Mouse (Mus musculus) adrenal gland, adult 2 months (tissue): Measurements from ENCODE around the gene Mier1. TPM values are rescaled to one million over a fixed set of nuclear protein-coding genes. Genes with fewer than 3 reads are reported as not detected.
"Not testable (repeated sequence)": the region's sequence is repeated elsewhere in the genome, so short reads cannot be mapped to it uniquely, and the experiment has no call there.

Experiments used
- DNase-seq: peaks from one replicate; pipeline ENCODE4 v3.0.0; 2021
- polyA plus RNA-seq: library from polyadenylated mRNA; depleted of rRNA; stranded (reverse); fragments of >200 nt; gene quantifications from 2 replicates; pipeline ENCODE4 v1.2.3, GENCODE M21; 2012; rRNA removed
- total RNA-seq, 2 experiments: library from RNA; stranded (reverse); gene quantifications; 2 replicates each; pipeline ENCODE4 v1.2.3; 2021

The Mier1 gene
- total and polyA plus RNA-seq, 3 experiments: 5.7 to 62.0 (median 50.3) TPM

DNA sequence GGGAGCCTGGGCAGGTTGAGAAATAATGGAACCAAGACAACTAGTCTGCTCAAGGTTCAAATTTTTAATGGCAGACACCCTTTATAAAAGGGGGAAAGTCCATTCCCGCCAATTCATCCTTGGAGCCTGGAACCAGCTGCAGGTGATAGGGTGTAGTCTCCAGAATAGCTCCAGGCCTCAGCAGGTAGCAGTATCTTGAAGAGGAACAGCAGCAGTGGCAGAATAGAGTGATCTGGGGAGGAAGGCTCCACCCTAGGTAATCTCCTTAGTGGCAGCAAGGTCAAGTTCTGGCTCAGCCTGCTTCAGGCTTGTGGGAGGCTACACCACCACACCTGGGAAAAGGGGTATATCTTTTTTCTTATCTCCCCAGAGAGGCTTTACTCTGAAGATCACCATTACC is 52.0 kb downstream of the Mier1 start:
- not testable (repeated sequence) for DNase-seq

DNA sequence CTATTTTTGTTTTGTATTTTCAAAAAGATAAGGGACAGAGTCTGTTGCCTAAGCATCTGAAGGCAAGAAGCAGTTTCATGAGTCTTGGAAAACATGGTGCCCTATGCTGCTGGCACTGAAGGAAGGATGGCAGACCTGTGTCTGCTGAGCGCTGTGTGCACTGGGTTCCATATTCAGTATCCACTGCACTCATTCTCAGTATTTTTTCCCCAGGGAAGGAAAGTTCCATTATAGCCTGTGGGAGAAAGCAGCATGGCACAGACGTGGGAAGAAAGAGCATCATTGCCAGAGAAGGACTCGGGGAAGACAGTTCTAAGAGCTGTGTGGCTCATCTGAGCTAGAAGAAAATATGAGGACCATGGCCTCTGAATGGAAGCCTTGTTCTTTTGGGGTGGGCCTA is 57.1 kb downstream of the Mier1 start:
- no peak for DNase-seq

GRCm38 (mm10) chr4:103173507-103173906 is 59.3 kb downstream of the Mier1 start:
- DNase-seq: no peak

DNA sequence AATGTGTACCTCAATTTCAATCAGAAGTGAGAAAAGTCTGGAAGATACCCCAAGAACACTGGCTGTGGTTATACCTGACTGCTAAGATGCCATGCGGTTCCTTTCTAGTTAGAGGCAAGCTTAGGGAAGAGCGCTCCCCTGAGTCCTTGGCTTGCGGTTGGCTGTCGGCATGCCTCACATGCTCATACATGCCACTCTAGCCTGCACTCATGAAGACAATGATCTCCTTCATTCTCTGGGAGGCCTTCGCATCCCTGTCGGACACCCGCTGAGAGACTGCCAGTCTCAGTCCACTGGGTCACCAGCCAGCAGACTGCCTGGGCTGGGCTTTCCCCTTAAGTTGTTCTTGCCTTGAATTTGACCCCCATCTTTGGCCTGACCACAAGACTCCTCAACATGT is 59.8 kb downstream of the Mier1 start:
- DNase-seq: no peak

GRCm38 (mm10) chr4:103177681-103178080 is 63.5 kb downstream of the Mier1 start:
- no peak for DNase-seq

DNA sequence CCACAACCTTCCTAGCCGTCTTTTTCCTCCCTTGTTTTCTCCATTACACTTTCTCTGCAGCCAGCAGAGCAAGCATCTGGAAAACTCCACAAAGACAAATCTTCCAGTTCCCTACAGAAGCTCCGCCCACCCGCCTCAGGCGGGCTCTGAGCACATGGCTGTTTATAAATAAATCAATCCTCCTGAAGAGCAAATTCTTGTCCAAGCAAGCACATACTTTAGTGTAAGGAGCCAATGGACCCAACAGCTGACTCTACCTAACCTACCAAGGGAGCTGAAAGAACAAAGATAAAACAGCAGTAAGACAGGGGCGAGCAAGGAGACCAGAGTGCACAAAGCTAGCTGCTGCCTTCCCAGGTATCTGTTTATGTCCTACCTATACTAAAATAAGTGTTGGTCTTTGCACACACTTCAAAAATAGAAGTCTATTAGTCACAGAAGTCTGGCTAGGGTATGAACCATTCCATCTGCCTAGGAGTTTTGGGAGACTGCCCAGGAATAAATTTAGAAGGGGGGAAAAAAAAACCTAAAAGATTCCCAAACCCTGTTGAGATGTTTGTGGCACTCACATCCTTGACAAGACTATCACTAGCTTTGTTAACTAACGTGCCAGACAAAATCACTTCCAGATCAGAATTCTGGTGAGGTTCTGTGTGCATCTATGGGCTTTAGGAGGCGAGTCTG is 64.6 kb downstream of the Mier1 start:
- DNase-seq: no peak

DNA sequence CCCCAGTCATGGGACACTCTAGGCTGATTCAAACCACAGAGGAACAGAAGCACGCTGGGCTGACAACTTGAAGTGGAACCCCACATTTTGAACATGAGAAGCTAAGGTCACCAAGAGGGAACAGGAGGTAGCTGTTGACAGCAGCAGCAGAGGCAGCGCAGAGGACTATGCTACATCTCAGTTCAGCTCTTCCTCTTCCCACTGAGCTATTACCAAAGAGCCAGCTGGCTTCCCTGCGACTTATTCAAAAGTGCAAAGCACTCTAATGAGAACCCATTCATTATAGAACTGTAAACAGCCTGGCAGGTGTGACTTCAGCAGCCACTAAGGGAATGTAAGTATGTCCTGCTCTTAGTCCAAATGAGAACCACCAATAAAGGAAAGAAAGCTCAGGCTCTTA is 65.4 kb downstream of the Mier1 start:
- no peak for DNase-seq

GRCm38 (mm10) chr4:103180300-103180888 is 66.2 kb downstream of the Mier1 start:
- no peak for DNase-seq

- DNase-seq: no peak
Observed at GRCm38 (mm10) chr4:103188786-103189640, 74.8 kb downstream of the Mier1 start.

- no peak for DNase-seq
Observed at GRCm38 (mm10) chr4:103192421-103192820, 78.2 kb downstream of the Mier1 start.

GRCm38 (mm10) chr4:103197401-103197800 is 83.2 kb downstream of the Mier1 start:
- DNase-seq: no peak

GRCm38 (mm10) chr4:103199086-103199485 is 84.9 kb downstream of the Mier1 start:
- no peak for DNase-seq

- DNase-seq: no peak
Observed at GRCm38 (mm10) chr4:103200046-103200445, 85.9 kb downstream of the Mier1 start.

DNA sequence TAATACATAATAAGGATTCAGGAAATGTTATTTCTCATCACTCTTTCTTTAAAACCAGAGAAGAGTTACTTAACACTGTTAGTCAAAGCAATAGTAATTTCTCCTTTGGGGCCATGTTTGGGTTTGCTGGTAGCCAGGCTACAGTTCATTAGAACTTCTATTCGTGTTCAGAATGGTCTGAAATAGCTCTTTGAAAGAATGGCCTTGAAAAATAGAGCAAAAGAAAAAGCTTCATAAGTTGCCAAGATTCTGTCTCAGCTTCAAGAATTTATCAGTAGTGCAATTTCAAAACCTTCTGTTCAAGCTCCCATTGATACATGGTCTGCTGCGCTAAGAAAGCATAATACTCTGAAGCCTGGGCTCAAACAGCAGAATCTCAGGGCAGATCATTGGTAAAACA is 89.5 kb downstream of the Mier1 start:
- no peak for DNase-seq

- DNase-seq: no peak
Observed at GRCm38 (mm10) chr4:103208553-103208952, 94.4 kb downstream of the Mier1 start.

GRCm38 (mm10) chr4:103213859-103214497 is 99.8 kb downstream of the Mier1 start:
- peak; percentile 22 for DNase-seq

- peak; percentile 83 for DNase-seq
Observed at GRCm38 (mm10) chr4:103214498-103214924, 100.3 kb downstream of the Mier1 start.

Other genes with a start within 250 kb of the Mier1 start
- not detected for gene Tctex1d1, start 135.8 kb upstream of the Mier1 start, total RNA-seq
- gene Tctex1d1, start 135.8 kb upstream of the Mier1 start, polyA plus RNA-seq: not detected in 2 replicates
- gene Insl5, start 87.5 kb upstream of the Mier1 start, total RNA-seq: not detected
- 0.27 TPM in 1 of 2 replicates, not detected in the other for gene Insl5, start 87.5 kb upstream of the Mier1 start, polyA plus RNA-seq
- 1 to 10 TPM; 5.7 TPM for gene Wdr78, start 165 bp downstream of the Mier1 start, total RNA-seq
- gene Wdr78, start 165 bp downstream of the Mier1 start, polyA plus RNA-seq: 0.86 and 1.1 TPM in 2 replicates
- gene Slc35d1, start 100.8 kb downstream of the Mier1 start, total RNA-seq: 10 to 100 TPM; 12.0 to 13.1 TPM
- 1.8 and 2.2 TPM in 2 replicates for gene Slc35d1, start 100.8 kb downstream of the Mier1 start, polyA plus RNA-seq
- gene 4921539E11Rik, start 176.5 kb downstream of the Mier1 start, total RNA-seq: not detected
- not detected in 2 replicates for gene 4921539E11Rik, start 176.5 kb downstream of the Mier1 start, polyA plus RNA-seq
- 10 to 100 TPM; 19.7 to 22.6 TPM for gene Oma1, start 199.4 kb downstream of the Mier1 start, total RNA-seq
- 10.9 and 11.5 TPM in 2 replicates for gene Oma1, start 199.4 kb downstream of the Mier1 start, polyA plus RNA-seq